Mouse (Mus musculus): ENCODE measurements around the gene Kcnj4. TPM values are rescaled to one million over a fixed set of nuclear protein-coding genes. Genes with fewer than 3 reads are reported as not detected.

The Kcnj4 gene
- polyA plus RNA-seq, 1 experiment: 0.07 TPM

Other genes starting within 250 kb of the Kcnj4 start
- gene Baiap2l2, start 219.7 kb downstream of the Kcnj4 start, polyA plus RNA-seq (2012; rRNA removed): 4.5 and 4.8 TPM in 2 replicates
- gene Pla2g6, start 176.9 kb downstream of the Kcnj4 start, polyA plus RNA-seq (2012; rRNA removed): 20.5 and 20.6 TPM in 2 replicates
- 11.0 and 13.0 TPM in 2 replicates for gene Maff, start 158.6 kb downstream of the Kcnj4 start, polyA plus RNA-seq (2012; rRNA removed)
- gene Tmem184b, start 101.7 kb downstream of the Kcnj4 start, polyA plus RNA-seq (2012; rRNA removed): 51.5 and 68.3 TPM in 2 replicates
- gene Csnk1e, start 49.7 kb downstream of the Kcnj4 start, polyA plus RNA-seq (2012; rRNA removed): 76.7 and 90.3 TPM in 2 replicates
- 48.5 and 54.9 TPM in 2 replicates for gene Kdelr3, start 11.2 kb upstream of the Kcnj4 start, polyA plus RNA-seq (2012; rRNA removed)
- gene Ddx17, start 41.5 kb upstream of the Kcnj4 start, polyA plus RNA-seq (2012; rRNA removed): 363 and 536 TPM in 2 replicates
- gene Dmc1, start 99.9 kb upstream of the Kcnj4 start, polyA plus RNA-seq (2012; rRNA removed): 1.2 and 1.9 TPM in 2 replicates
- gene Fam227a, start 153.7 kb upstream of the Kcnj4 start, polyA plus RNA-seq (2012; rRNA removed): 3.3 and 3.4 TPM in 2 replicates
- gene Cby1, start 154.0 kb upstream of the Kcnj4 start, polyA plus RNA-seq (2012; rRNA removed): 14.8 and 16.4 TPM in 2 replicates
- gene Tomm22, start 165.6 kb upstream of the Kcnj4 start, polyA plus RNA-seq (2012; rRNA removed): 93.0 and 110 TPM in 2 replicates
- gene Josd1, start 182.7 kb upstream of the Kcnj4 start, polyA plus RNA-seq (2012; rRNA removed): 30.1 and 34.1 TPM in 2 replicates
- 20.0 and 32.1 TPM in 2 replicates for gene Gtpbp1, start 185.6 kb upstream of the Kcnj4 start, polyA plus RNA-seq (2012; rRNA removed)
- gene Sun2, start 237.3 kb upstream of the Kcnj4 start, polyA plus RNA-seq (2012; rRNA removed): 57.9 and 83.3 TPM in 2 replicates